Mouse (Mus musculus) duodenum, adult 2 months (tissue): ENCODE data around the gene Edem2. TPM values are rescaled to one million over a fixed set of nuclear protein-coding genes. Genes with fewer than 3 reads are reported as not detected.

ENCODE experiments used
- polyA plus RNA-seq: library from polyadenylated mRNA; depleted of rRNA; stranded (reverse); fragments of >200 nt; gene quantifications from 2 replicates; pipeline ENCODE4 v1.2.3, GENCODE M21; 2012; ENCODE audit warnings: low replicate concordance; rRNA removed

The Edem2 gene
- polyA plus RNA-seq, result 53.3 and 79.7 TPM in 2 replicates

GRCm38 (mm10) chr2:155729158-155729645 lies at the start of gene Edem2:
Edem2 (minus strand) TSS chr2:155729475.

GRCm38 (mm10) chr2:155774927-155775684 lies 45.8 kb upstream of the Edem2 start, which contains the start of gene Mmp24:
Mmp24 (plus strand) TSS chr2:155775342.

GRCm38 (mm10) chr2:155751014-155751786 lies 21.9 kb upstream of the Edem2 start, which contains the start of gene Procr:
Procr (plus strand) TSS chr2:155751117.

GRCm38 (mm10) chr2:155735766-155736165 lies 6.5 kb upstream of the Edem2 start, which contains the start of gene Gm17581:
Gm17581 (minus strand) TSS chr2:155735866.

GRCm38 (mm10) chr2:155691723-155692493 lies 37.4 kb downstream of the Edem2 start, which contains the start of gene Trpc4ap:
Trpc4ap (minus strand) TSS chr2:155692384.

Other genes with a start within 250 kb of the Edem2 start
- gene Acss2, start 211.5 kb downstream of the Edem2 start, polyA plus RNA-seq, result 16.0 and 17.6 TPM in 2 replicates
- gene Ggt7, start 211.2 kb downstream of the Edem2 start, polyA plus RNA-seq, result 7.9 and 11.8 TPM in 2 replicates
- 73.2 and 195 TPM in 2 replicates for gene Gss, start 136.7 kb downstream of the Edem2 start, polyA plus RNA-seq
- 0.04 and 0.15 TPM in 2 replicates for gene Myh7b, start 118.3 kb downstream of the Edem2 start, polyA plus RNA-seq
- 105 and 143 TPM in 2 replicates for gene Trpc4ap, start 37.1 kb downstream of the Edem2 start, polyA plus RNA-seq
- gene Gm17581, start 6.4 kb upstream of the Edem2 start, polyA plus RNA-seq, result not detected in 2 replicates
- 6.9 and 9.3 TPM in 2 replicates for gene Procr, start 21.6 kb upstream of the Edem2 start, polyA plus RNA-seq
- 0.34 and 0.62 TPM in 2 replicates for gene Mmp24, start 45.9 kb upstream of the Edem2 start, polyA plus RNA-seq
- 55.5 and 73.0 TPM in 2 replicates for gene BC029722, start 90.0 kb upstream of the Edem2 start, polyA plus RNA-seq
- 336 and 452 TPM in 2 replicates for gene Eif6, start 97.5 kb upstream of the Edem2 start, polyA plus RNA-seq
- 0.15 and 1.1 TPM in 2 replicates for gene Fam83c, start 105.4 kb upstream of the Edem2 start, polyA plus RNA-seq
- 6.6 and 8.5 TPM in 2 replicates for gene Uqcc1, start 200.8 kb upstream of the Edem2 start, polyA plus RNA-seq
- gene Gm15557, start 211.3 kb upstream of the Edem2 start, polyA plus RNA-seq, result not detected in 2 replicates
- not detected in 2 replicates for gene Gdf5, start 215.9 kb upstream of the Edem2 start, polyA plus RNA-seq
- 3.8 and 4.3 TPM in 2 replicates for gene Cep250, start 227.0 kb upstream of the Edem2 start, polyA plus RNA-seq